9 mouse cellular contexts compared by ENCODE assay signal in genomic region chr5:36869186-36869577, GRCm38 (mm10). TPM values are rescaled to one million over a fixed set of nuclear protein-coding genes. Genes with fewer than 3 reads are reported as not detected.
DNase-seq lines count a peak whose midpoint lies in the region; ATAC-seq lines count a peak whose summit lies in the region.
"Had no signal": no experiment of that assay in that cellular context is flagged by ENCODE, and none has a peak within 500 bp of the region (broad histone marks: within the 10 kb centered on the region; RNA-seq: fewer than 3 reads in every experiment).

No protein-coding gene starts in this region.

- no peaks in the 10 kb centered on the region for H3K36me3 ChIP-seq in hindbrain, embryonic 12.5 days
- no peaks in the 10 kb centered on the region for H3K36me3 ChIP-seq in neural tube, embryonic 14.5 days (ENCODE audit: control insufficient read depth, insufficient read depth, low read length)

- peak overlapping the region; percentile 85 for H3K4me2 ChIP-seq in hindbrain, embryonic 12.5 days (replicated peaks)
- H3K4me2 ChIP-seq in neural tube, embryonic 14.5 days (ENCODE audit: low read depth, low read length) = peak overlapping the region; percentile 82

- peak; percentile 48 to 56 for DNase-seq in left cerebral cortex, adult 18-20 months (ENCODE audit: low spot score in 2 of 2)
- no peak for DNase-seq in left cerebral cortex, postnatal 14 days (ENCODE audit: low spot score in 2 of 2)
- DNase-seq in cerebellum, postnatal 14 days = peak; percentile 71 to 73
- DNase-seq in frontal cortex, adult 2 months (ENCODE audit: extremely low spot score in 1 of 2, low spot score in 1 of 2) = no peak
- no peak for DNase-seq in adrenal gland, adult 8-10 months
- DNase-seq in urinary bladder, postnatal 25 days (ENCODE audit: low spot score) = no peak
- DNase-seq: thymus, postnatal 36 days had no signal

- H3K4me3 ChIP-seq in hindbrain, embryonic 12.5 days = peak overlapping the region; percentile 50
- H3K4me3 ChIP-seq in neural tube, embryonic 14.5 days (ENCODE audit: low read depth, low read length) = peak overlapping the region; percentile 61

- H3K9me3 ChIP-seq in hindbrain, embryonic 12.5 days (replicated peaks) = no peaks in the 10 kb centered on the region
- no peaks in the 10 kb centered on the region for H3K9me3 ChIP-seq in neural tube, embryonic 14.5 days (ENCODE audit: control insufficient read depth, low read length)

- under 1% methylated on average over 7 of the region's 7 CpGs for WGBS in hindbrain, embryonic 12.5 days
- WGBS in neural tube, embryonic 14.5 days = under 1% methylated on average over 7 of the region's 7 CpGs

- H3K9ac ChIP-seq in hindbrain, embryonic 12.5 days = peak overlapping the region; percentile 74; the same call in 1 of the 2 replicates
- H3K9ac ChIP-seq in neural tube, embryonic 14.5 days (replicated peaks; ENCODE audit: low read depth, low read length) = peak overlapping the region; percentile 87

- H3K27ac ChIP-seq in hindbrain, embryonic 12.5 days = no peak overlapping the region
- peak overlapping the region; percentile 82 for H3K27ac ChIP-seq in neural tube, embryonic 14.5 days (ENCODE audit: low read depth, low read length)

- intact Hi-C loops in left cerebral cortex, postnatal 14 days (cut with DNase I) = no loop called here

- no peak; the same call in 1 of the 2 replicates for ATAC-seq in hindbrain, embryonic 12.5 days (ENCODE audit: low FRiP score)
- peak; percentile 14; the same call in 1 of the 2 replicates for ATAC-seq in neural tube, embryonic 14.5 days (ENCODE audit: low read depth)

- peaks cover 16% of the 10 kb centered on the region for H3K4me1 ChIP-seq in hindbrain, embryonic 12.5 days
- 0 out of 2 replicates have a peak, but pooled peaks cover 15% of the 10 kb centered on the region for H3K4me1 ChIP-seq in neural tube, embryonic 14.5 days (ENCODE audit: control insufficient read depth, insufficient read depth, low read length)

- peaks cover 93% of the 10 kb centered on the region for H3K27me3 ChIP-seq in hindbrain, embryonic 12.5 days
- H3K27me3 ChIP-seq in neural tube, embryonic 14.5 days (ENCODE audit: control insufficient read depth, insufficient read depth, low read length) = peaks cover 27% of the 10 kb centered on the region

RNA-seq across cellular contexts. Expression of gene Ppp2r2c, which starts 0.9 kb away (rescaled TPM):
- total RNA-seq in left cerebral cortex, adult 18-20 months (2021) = 100 to 1,000 TPM; 444 to 453 TPM
- 100 to 1,000 TPM; 455 to 479 TPM for total RNA-seq in left cerebral cortex, postnatal 14 days (2021)
- 7.6 and 8.0 TPM in 2 replicates for polyA plus RNA-seq in hindbrain, embryonic 12.5 days (2016; fragmentation: Nextera tagmentation; extraction: Ambion mirVana)
- polyA plus RNA-seq in neural tube, embryonic 14.5 days (2014; fragmentation: Nextera tagmentation; extraction: Ambion mirVana) = 64.1 and 67.0 TPM in 2 replicates
- 354 and 368 TPM in 2 replicates for polyA plus RNA-seq in frontal cortex, adult 2 months (2012; rRNA removed)
- 1 to 10 TPM; 5.3 to 9.0 (median 7.2) TPM for total RNA-seq in adrenal gland, adult 8-10 months (2022)

RNA-seq across cellular contexts. Expression of gene Man2b2, which starts 38.7 kb away (rescaled TPM):
- total RNA-seq in left cerebral cortex, adult 18-20 months (2021) = 10 to 100 TPM; 29.6 to 30.3 TPM
- total RNA-seq in left cerebral cortex, postnatal 14 days (2021) = 10 to 100 TPM; 22.7 to 22.8 TPM
- polyA plus RNA-seq in hindbrain, embryonic 12.5 days (2016; fragmentation: Nextera tagmentation; extraction: Ambion mirVana) = 16.1 and 16.7 TPM in 2 replicates
- polyA plus RNA-seq in neural tube, embryonic 14.5 days (2014; fragmentation: Nextera tagmentation; extraction: Ambion mirVana) = 12.2 and 14.0 TPM in 2 replicates
- 30.3 and 30.5 TPM in 2 replicates for polyA plus RNA-seq in frontal cortex, adult 2 months (2012; rRNA removed)
- total RNA-seq in adrenal gland, adult 8-10 months (2022) = 10 to 100 TPM; 63.8 to 93.3 (median 80.2) TPM

Comparison
In these comparisons a context has a peak if more than half of its experiments do, and no peak if none do; other contexts are left out.
1. DNase-seq: peak in left cerebral cortex, adult 18-20 months (2 of 2) and cerebellum, postnatal 14 days (2 of 2); none in left cerebral cortex, postnatal 14 days (0 of 2), frontal cortex, adult 2 months (0 of 2), adrenal gland, adult 8-10 months (single experiment) and urinary bladder, postnatal 25 days (single experiment).
2. RNA of gene Ppp2r2c, which starts 0.9 kb away (total RNA-seq): 455 to 479 TPM in left cerebral cortex, postnatal 14 days and 444 to 453 TPM in left cerebral cortex, adult 18-20 months; 5.3 to 9.0 TPM in adrenal gland, adult 8-10 months; every median in the first group is over 10 times any median in the second.